Mouse (Mus musculus): Measurements from ENCODE around the gene Dtl. TPM values are rescaled to one million over a fixed set of nuclear protein-coding genes. Genes with fewer than 3 reads are reported as not detected.

Dtl gene
- polyA plus RNA-seq, 1 experiment = 8.0 TPM

DNA sequence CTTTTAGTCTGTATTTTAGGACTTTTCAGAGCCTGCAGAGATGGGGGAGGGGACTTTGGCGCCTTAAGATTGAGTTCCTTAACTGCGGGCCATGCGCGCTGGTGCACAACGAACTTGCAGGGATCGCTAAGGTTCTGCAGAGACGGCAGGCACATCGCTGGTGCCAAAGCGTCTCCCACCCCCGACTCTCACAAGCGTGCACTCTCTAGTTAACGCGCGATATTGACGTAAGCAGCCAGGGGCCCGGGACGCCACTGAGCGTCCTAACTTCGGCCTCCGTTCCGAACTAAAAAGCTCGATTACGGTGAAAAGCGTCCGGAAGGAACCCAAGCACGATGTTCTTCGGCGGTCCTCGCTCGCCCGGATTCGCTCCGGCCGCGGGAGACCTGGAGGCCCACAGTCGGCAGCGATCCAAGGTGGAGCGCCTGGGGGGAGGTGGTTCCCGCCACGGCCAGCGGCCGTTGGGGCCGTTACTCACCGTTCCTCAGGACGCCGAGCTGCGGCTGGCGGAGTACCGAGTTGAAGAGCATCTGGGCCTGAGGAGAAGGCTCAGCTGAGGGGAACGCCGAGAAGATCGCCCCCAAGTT lies 380 bp downstream of the Dtl start:
- peak; percentile 86 for DNase-seq (ENCODE audit: low read depth)
- TF ChIP-seq POLR2A (IDR thresholded peaks at IDR 0.05; ENCODE audit: borderline replicate concordance, extremely low read depth, insufficient read depth, insufficient read length, poor library complexity, severe bottlenecking) = no peak

DNA sequence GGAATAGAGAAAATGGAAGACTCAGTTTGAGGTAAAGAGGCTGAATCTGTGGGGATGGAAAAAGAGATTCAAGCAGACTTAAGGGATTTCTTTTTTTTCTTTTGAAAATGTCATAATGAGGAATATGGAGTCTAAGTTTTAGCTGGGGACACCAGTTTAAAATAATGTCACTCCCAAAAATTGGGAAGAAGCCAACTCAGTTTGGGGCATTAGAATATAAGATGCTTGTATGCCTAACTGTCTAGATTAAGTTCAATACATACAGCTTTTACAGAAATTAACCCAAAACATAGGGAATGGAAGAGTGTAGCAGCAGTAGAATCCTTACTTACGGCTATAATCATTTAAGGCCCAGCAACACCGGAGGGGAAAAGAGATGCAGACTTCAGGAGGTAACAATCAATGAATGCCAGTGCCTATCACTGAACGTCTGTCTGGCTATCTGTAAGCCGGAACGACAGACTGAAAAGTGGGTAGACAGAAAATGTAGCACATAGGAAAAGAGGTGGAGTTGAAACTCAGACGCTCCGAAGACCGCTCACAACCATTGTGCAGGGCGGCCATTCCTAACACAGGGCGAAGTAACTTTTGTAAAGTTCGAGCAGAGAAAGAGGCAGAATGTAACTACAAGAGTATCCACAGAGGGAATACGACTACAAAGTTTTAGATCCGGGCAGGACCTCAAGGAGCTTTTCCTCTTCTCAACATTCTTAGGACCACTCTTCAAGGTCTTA lies 1.3 kb downstream of the Dtl start:
- DNase-seq (ENCODE audit: low read depth) = peak; percentile 24

DNA sequence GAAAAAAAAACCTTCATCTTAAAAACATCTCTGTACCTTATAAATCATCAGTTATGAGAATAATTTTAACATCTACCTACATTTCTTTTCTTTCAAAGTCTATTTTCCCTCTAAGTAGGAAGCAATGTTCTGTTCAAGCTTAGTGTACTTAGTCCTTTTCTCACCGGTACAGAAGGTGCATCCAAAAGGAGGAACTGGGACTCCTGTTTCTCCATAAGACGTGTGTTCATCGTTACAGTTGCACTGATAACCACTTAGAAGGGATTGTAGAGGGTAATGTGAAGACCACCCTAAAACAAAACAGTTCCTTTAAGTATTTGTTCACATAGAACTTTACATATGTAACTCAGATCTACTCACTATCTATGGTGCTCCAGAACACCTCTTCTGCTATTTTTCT lies 4.9 kb downstream of the Dtl start:
- DNase-seq (ENCODE audit: low read depth) = no peak
- no peak for TF ChIP-seq CTCF (IDR thresholded peaks at IDR 0.05; ENCODE audit: borderline replicate concordance, extremely low read depth, insufficient read depth, insufficient read length)
- no peak for TF ChIP-seq POLR2A (IDR thresholded peaks at IDR 0.05; ENCODE audit: borderline replicate concordance, extremely low read depth, insufficient read depth, insufficient read length, poor library complexity, severe bottlenecking)

More for the DNA sequence above, 1.3 kb downstream of the Dtl start:
- TF ChIP-seq POLR2A (IDR thresholded peaks at IDR 0.05; ENCODE audit: borderline replicate concordance, extremely low read depth, insufficient read depth, insufficient read length, poor library complexity, severe bottlenecking) (no peak), CTCF (IDR thresholded peaks at IDR 0.05; ENCODE audit: borderline replicate concordance, extremely low read depth, insufficient read depth, insufficient read length) (no peak)

DNA sequence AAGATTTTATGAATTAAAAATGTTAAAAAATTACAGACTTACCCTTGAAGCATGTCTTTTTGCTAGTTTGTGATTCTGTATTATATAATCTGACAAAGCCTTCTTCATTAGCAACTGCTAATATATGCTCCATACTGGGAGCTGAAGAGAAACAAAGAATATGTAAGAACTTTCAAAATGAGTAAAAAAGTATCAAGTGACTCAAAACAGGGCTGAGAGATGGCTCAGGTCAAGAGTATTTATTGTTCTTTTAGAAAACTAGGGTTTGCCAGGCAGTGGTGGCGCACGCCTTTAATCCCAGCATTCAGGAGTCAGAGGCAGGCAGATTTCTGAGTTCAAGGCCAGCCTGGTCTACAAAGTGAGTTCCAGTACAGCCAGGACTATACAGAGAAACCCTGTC lies 5.7 kb downstream of the Dtl start:
- DNase-seq (ENCODE audit: low read depth) = no peak
- TF ChIP-seq CTCF (IDR thresholded peaks at IDR 0.05; ENCODE audit: borderline replicate concordance, extremely low read depth, insufficient read depth, insufficient read length) = no peak
- no peak for TF ChIP-seq POLR2A (IDR thresholded peaks at IDR 0.05; ENCODE audit: borderline replicate concordance, extremely low read depth, insufficient read depth, insufficient read length, poor library complexity, severe bottlenecking)

DNA sequence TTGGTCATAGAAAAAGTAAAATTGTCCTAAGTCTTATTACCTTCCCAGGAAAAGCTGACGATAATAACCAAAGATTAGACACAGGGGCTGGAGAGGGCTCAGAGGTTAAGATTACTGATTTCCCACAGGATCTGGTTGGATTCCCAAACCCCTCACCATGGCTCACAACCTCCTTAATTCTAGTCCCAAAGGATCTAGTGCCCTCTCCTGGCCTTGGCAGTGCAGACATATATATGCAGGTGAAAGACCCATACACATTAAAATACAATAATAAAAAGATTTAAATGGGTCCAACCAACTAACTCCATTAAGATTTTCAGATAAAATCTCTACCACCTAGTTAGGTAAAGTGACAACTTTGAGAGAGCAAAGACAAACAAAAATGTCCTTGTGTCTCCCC lies 7.5 kb downstream of the Dtl start:
- DNase-seq (ENCODE audit: low read depth) = peak; percentile 22
- TF ChIP-seq CTCF (IDR thresholded peaks at IDR 0.05; ENCODE audit: borderline replicate concordance, extremely low read depth, insufficient read depth, insufficient read length) (peak; percentile 19; the same call in 1 of the 2 replicates), POLR2A (IDR thresholded peaks at IDR 0.05; ENCODE audit: borderline replicate concordance, extremely low read depth, insufficient read depth, insufficient read length, poor library complexity, severe bottlenecking) (no peak)

DNA sequence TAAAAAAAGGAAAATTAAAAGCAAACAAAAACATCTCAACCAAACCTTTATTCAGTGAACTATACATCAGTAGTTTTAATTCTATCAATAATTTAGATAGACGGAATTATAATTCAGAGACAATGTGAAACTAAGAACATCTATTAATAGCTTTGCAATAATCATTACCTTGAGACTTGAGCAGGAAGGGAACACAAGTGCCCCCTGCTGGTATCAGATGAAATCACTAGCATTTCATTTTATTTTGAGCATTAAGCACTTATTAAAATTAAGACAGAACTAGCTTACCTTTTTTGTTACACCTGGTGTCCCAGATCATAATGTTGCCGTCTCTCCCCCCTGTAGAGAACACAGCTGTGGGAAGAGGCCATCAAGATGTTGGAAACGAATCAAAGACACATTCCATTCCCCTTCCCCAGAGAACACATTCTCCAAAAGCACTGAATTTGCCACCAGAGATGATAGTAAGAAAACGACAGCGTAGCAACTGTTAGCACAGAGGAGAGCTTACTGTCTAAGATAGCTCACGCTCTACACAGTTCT lies 12.4 kb downstream of the Dtl start:
- no peak for TF ChIP-seq CTCF (IDR thresholded peaks at IDR 0.05; ENCODE audit: borderline replicate concordance, extremely low read depth, insufficient read depth, insufficient read length)
- no peak for TF ChIP-seq POLR2A (IDR thresholded peaks at IDR 0.05; ENCODE audit: borderline replicate concordance, extremely low read depth, insufficient read depth, insufficient read length, poor library complexity, severe bottlenecking)
- DNase-seq (ENCODE audit: low read depth) = peak; percentile 70

DNA sequence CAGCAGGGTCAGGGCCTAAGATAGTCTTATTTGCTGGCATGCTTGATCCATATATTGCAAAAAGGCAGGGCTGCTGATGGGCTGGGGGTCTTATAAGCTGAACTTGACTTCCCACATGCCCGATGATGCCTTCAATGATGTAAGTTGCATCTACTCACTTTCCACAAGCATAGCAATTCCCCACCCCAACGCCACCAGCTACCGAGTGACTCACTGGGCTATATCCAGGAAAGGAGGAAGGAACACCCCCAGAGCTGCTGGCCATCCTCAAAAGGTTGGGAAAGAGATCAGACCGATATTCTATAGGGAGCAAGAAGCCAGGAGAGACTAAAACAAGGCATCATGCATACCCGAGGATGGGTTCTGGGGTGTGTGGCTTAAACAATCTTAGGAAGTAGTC lies 15.6 kb downstream of the Dtl start:
- no peak for DNase-seq (ENCODE audit: low read depth)

DNA sequence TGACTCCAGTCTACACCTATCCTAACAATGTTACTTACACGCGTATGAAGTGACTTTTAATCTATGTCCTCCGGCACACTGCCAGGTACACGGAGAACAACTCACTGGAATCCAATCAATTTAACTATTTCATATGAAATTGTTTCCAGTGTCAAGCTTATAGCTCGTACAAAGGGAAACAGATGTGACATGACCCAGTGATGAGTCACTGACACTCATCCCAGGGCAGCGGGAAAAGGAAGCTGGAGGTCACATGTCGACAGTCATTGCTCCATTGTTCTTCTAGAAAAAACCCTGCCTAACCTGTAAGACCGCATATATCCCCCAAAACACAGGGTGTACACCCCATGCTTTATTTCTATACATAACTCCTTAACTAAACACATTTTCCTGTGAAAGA lies 18.2 kb downstream of the Dtl start:
- TF ChIP-seq CTCF (IDR thresholded peaks at IDR 0.05; ENCODE audit: borderline replicate concordance, extremely low read depth, insufficient read depth, insufficient read length) (no peak), POLR2A (IDR thresholded peaks at IDR 0.05; ENCODE audit: borderline replicate concordance, extremely low read depth, insufficient read depth, insufficient read length, poor library complexity, severe bottlenecking) (no peak)
- no peak for DNase-seq (ENCODE audit: low read depth)

More for the DNA sequence above, 15.6 kb downstream of the Dtl start:
- no peak for TF ChIP-seq POLR2A (IDR thresholded peaks at IDR 0.05; ENCODE audit: borderline replicate concordance, extremely low read depth, insufficient read depth, insufficient read length, poor library complexity, severe bottlenecking)
- TF ChIP-seq CTCF (IDR thresholded peaks at IDR 0.05; ENCODE audit: borderline replicate concordance, extremely low read depth, insufficient read depth, insufficient read length) = no peak

DNA sequence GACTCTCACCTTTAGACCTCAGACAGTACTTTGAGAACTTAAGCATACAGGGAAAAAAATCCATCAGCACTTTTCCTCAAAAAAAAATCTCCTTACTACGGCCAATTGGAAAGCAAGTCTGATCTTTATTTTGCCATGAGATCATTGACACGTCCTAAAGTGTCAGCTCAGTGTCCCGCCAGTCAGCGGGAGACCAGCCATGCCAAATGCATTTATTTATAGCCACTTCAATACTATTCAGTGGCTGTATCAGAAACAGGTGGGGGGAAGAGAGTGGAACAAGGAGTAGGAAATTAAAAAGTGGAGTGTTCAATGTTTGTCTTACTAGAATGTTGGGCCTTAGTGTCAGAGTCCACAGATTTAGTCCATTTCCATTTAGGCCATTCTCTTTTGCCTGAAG lies 24.6 kb downstream of the Dtl start:
- no peak for TF ChIP-seq CTCF (IDR thresholded peaks at IDR 0.05; ENCODE audit: borderline replicate concordance, extremely low read depth, insufficient read depth, insufficient read length)
- no peak for TF ChIP-seq POLR2A (IDR thresholded peaks at IDR 0.05; ENCODE audit: borderline replicate concordance, extremely low read depth, insufficient read depth, insufficient read length, poor library complexity, severe bottlenecking)
- DNase-seq (ENCODE audit: low read depth) = no peak

DNA sequence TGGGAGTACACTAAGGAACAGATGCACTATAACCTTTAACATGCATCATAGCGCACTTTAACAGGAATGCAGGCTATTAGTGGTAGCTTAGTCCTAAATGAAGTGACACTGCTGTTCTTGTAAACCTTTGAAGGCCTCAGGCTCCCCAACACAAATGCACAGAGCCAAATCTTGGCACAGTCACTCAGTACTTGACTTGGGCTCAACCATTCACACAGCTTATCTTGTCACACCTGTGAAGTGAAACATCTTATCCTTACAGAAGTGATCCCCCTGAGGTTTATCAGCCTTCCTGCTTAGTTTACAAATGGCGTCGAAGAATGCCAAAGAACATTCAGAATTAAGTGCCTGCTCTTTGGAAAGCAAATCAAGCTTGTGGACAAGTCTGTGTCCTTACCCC lies 31.6 kb downstream of the Dtl start:
- TF ChIP-seq POLR2A (IDR thresholded peaks at IDR 0.05; ENCODE audit: borderline replicate concordance, extremely low read depth, insufficient read depth, insufficient read length, poor library complexity, severe bottlenecking) (no peak), CTCF (IDR thresholded peaks at IDR 0.05; ENCODE audit: borderline replicate concordance, extremely low read depth, insufficient read depth, insufficient read length) (no peak)
- DNase-seq (ENCODE audit: low read depth) = no peak

DNA sequence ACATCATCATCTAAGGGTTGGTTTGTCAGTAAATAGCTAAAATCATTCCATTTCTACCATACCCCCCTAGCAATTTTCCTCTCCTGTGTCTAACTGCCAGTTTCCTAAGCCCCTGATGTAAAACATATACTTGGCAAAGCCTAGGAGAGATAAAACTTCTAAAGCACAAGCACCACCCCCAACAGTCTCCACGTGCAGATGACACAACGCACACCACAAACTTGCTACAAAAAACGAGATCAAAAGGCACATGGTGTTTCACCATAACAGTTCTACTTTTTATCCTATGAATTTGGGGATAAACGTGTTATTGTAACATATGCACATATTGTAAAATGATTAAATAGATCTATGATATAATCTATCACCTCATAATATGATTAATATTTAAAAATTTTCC lies 33.7 kb downstream of the Dtl start:
- DNase-seq (ENCODE audit: low read depth) = no peak
- TF ChIP-seq POLR2A (IDR thresholded peaks at IDR 0.05; ENCODE audit: borderline replicate concordance, extremely low read depth, insufficient read depth, insufficient read length, poor library complexity, severe bottlenecking) (no peak), CTCF (IDR thresholded peaks at IDR 0.05; ENCODE audit: borderline replicate concordance, extremely low read depth, insufficient read depth, insufficient read length) (no peak)

DNA sequence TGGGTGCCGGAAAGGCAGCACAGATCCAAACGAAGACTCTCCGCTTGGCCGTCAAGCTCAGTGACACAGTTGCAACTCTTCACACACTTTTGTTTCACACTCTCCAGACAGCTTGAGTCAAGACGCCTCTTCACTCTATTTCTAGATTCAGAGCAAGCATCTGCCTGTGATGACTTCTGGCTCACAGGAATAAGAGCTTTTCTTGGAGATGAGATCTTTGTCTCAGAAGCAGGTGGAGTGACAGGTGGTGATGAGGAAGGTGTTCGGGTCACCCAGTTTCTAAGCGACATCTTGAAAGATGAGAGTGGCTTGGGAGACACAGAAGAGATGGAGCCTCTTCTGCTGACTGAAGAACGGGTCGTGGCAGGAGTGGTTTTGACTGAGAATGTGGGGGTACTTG lies 34.3 kb downstream of the Dtl start:
- DNase-seq (ENCODE audit: low read depth) = no peak
- TF ChIP-seq POLR2A (IDR thresholded peaks at IDR 0.05; ENCODE audit: borderline replicate concordance, extremely low read depth, insufficient read depth, insufficient read length, poor library complexity, severe bottlenecking) (no peak), CTCF (IDR thresholded peaks at IDR 0.05; ENCODE audit: borderline replicate concordance, extremely low read depth, insufficient read depth, insufficient read length) (no peak)

Data from brain, embryonic 14.5 days (tissue).